Mouse (Mus musculus) C2C12 (cell line): ENCODE data around the gene Rbms3.

Source experiments
- CTCF ChIP-seq: IDR thresholded peaks from one replicate; pipeline ENCODE4 v1.5.1; 2011; ENCODE audit not compliant: control insufficient read depth, insufficient read depth, insufficient read length
- FOSL1 ChIP-seq: IDR thresholded peaks from one replicate; pipeline ENCODE4 v1.8.0; 2011; ENCODE audit warnings: mild to moderate bottlenecking, low read length; ENCODE audit not compliant: poor library complexity, insufficient read depth, severe bottlenecking
- MAX ChIP-seq: IDR thresholded peaks from one replicate; pipeline ENCODE4 v1.6.1; 2011; ENCODE audit warnings: mild to moderate bottlenecking, control low read depth
- MYOG ChIP-seq: IDR thresholded peaks from one replicate; pipeline ENCODE4 v1.6.1; 2011; ENCODE audit not compliant: control insufficient read depth, insufficient read length; ENCODE audit errors: extremely low read depth
- USF1 ChIP-seq: IDR thresholded peaks from one replicate; pipeline ENCODE4 v1.6.1; 2011; ENCODE audit warnings: low read depth, mild to moderate bottlenecking, control low read depth, moderate library complexity

DNA sequence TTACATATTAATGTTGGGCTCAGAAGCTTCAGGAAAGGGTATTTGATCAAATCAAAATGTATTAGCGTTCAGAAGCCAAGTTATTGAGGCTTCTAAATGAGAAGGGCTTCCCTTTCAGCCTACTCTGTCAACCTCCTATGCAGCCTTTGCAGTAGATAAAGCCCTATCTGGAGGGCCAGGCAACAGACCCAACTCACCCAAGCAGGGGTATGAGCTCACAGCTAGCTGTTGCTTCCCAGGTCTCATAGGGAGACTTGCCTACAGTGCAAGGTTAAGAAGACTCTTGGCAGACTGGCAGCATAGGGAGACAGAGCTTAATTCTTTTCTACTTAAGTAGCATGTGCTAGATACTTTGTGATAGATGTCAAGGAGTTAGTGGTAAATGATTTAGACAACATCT, 926.6 kb downstream of the Rbms3 start:
- no peak for TF ChIP-seq USF1
- no peak for TF ChIP-seq CTCF
- no peak for TF ChIP-seq MAX
- no peak for TF ChIP-seq MYOG
- TF ChIP-seq FOSL1 = no peak
